Mouse (Mus musculus) liver, embryonic 13.5 days (tissue): ENCODE measurements around the gene Lrp1. TPM values are rescaled to one million over a fixed set of nuclear protein-coding genes. Genes with fewer than 3 reads are reported as not detected.

Experiments
- ATAC-seq: fragments of 200-750 bp; cut with Nextera tagmentation; 2 replicates; pipeline ENCODE4 v1.8.0; 2017; ENCODE audit warnings: low read depth, mild to moderate bottlenecking, moderate number of reproducible peaks, moderate library complexity
- DNase-seq: peaks from one replicate; pipeline ENCODE4 v3.0.0; 2022
- H3K27ac ChIP-seq: fragments of 300-500 bp; sonication (generic); 2 replicates; pipeline ENCODE4 v1.5.1; 2015; ENCODE audit warnings: moderate library complexity, mild to moderate bottlenecking, inconsistent platforms
- H3K27me3 ChIP-seq: fragments of 300-500 bp; sonication (generic); 2 replicates; pipeline ENCODE4 v1.6.1; 2015; ENCODE audit warnings: mild to moderate bottlenecking, inconsistent platforms
- H3K36me3 ChIP-seq: fragments of 300-500 bp; sonication (generic); 2 replicates; pipeline ENCODE4 v1.6.1; 2015; ENCODE audit warnings: mild to moderate bottlenecking, inconsistent platforms
- H3K4me1 ChIP-seq: fragments of 300-500 bp; sonication (generic); replicated peaks from 2 replicates; pipeline ENCODE4 v1.6.1; 2015; ENCODE audit warnings: inconsistent platforms
- H3K4me2 ChIP-seq: fragments of 300-500 bp; sonication (generic); 2 replicates; pipeline ENCODE4 v1.6.1; 2015; ENCODE audit warnings: inconsistent platforms, mild to moderate bottlenecking, moderate library complexity
- H3K4me3 ChIP-seq: fragments of 300-500 bp; sonication (generic); replicated peaks from 2 replicates; pipeline ENCODE4 v1.5.1; 2015; ENCODE audit warnings: mild to moderate bottlenecking, inconsistent platforms
- H3K9ac ChIP-seq: fragments of 300-500 bp; sonication (generic); 2 replicates; pipeline ENCODE4 v1.6.1; 2015; ENCODE audit warnings: mild to moderate bottlenecking, inconsistent platforms
- H3K9me3 ChIP-seq: fragments of 300-500 bp; sonication (generic); replicated peaks from 2 replicates; pipeline ENCODE4 v1.6.1; 2016; ENCODE audit warnings: inconsistent platforms
- WGBS: fragments of 180-500 bp; shearing (Covaris S2); methylation state at CpG from one replicate; pipeline ENCODE4 v1.1.7; 2015; ENCODE audit not compliant: insufficient replicate concordance; 5-methylcytosine and 5-hydroxymethylcytosine counted together
- polyA plus RNA-seq: library from polyadenylated mRNA; unstranded; fragments of >200 nt; fragmentation: Nextera tagmentation; extraction: Ambion mirVana; gene quantifications from 2 replicates; pipeline ENCODE4 v1.2.1, GENCODE M21; 2015

Gene Lrp1
- polyA plus RNA-seq, 1 experiment from 2014 or later = 15.1 TPM

GRCm38 (mm10) chr10:127599252-127599651 is 21.7 kb downstream of the Lrp1 start:
- Histone ChIP-seq H3K9ac (no peak overlapping the region), H3K4me2 (no peak overlapping the region), H3K36me3 (peaks cover 17% of the 10 kb centered on the region; the same call in 1 of the 2 replicates), H3K4me1 (peaks cover 77% of the 10 kb centered on the region), H3K27ac (no peak overlapping the region), H3K9me3 (no peaks in the 10 kb centered on the region), H3K4me3 (no peak overlapping the region), H3K27me3 (0 out of 2 replicates have a peak, but pooled peaks cover 6% of the 10 kb centered on the region)
- DNase-seq (no peak), ATAC-seq (no peak)
- 66% methylated on average over 11 of the region's 11 CpGs for WGBS

DNA sequence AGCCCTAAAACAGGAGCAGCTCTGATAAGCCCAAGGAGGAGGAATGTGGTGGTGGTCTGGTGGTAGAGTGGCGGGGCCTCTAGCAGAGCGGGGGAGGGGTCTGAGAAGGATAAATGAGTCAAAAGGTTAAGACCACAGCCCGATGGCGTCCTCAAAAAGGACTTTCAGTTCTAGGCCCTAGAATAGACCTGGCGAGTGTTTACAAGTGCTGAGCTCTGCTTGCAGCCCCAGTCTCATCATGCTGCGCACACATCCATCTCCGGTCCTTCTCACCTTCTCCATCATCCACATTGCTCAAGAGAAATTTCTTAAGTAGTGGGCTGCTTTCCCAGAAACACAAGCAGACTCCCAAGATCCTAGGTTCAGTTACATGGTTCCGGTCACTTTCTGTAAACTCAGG is 22.3 kb downstream of the Lrp1 start:
- DNase-seq (no peak), ATAC-seq (no peak)
- H3K4me1 ChIP-seq = peaks cover 71% of the 10 kb centered on the region
- H3K36me3 ChIP-seq = peaks cover 18% of the 10 kb centered on the region
- no peaks in the 10 kb centered on the region for H3K27me3 ChIP-seq
- no peak overlapping the region for H3K27ac ChIP-seq
- H3K9ac ChIP-seq = no peak overlapping the region
- WGBS = 63% methylated on average over 8 of the region's 8 CpGs
- H3K4me3 ChIP-seq = no peak overlapping the region
- H3K4me2 ChIP-seq = no peak overlapping the region
- H3K9me3 ChIP-seq = no peaks in the 10 kb centered on the region

DNA sequence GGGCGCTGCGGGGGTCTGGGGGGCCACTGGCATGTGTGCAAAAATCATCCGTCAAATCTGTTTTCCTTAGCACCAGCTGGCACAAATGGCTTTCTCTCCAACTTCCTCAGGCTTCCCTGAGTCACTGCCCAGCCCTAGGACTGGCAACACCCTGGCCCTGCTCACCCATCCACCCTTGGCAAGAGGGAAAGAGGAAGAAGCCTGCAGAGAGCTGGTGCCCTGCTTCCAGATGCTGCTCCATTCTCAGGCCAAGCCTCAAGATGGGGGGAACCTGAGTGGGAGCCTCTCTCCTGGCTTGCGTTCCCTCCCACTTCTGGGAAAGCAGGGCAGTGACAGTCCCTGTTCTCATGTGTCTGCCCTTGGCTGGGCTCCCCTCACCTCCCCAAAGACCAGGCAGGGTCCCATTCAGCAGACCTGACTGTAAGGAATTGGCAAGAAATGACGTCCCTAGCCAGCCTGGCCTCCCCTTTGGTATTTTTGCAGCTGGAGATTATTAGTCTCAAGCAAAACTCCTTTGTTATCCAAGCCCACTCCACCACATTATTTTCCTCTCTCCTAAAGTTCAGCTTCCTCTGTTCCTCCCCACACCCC is 23.5 kb downstream of the Lrp1 start:
- H3K9ac ChIP-seq = no peak overlapping the region
- ATAC-seq = no peak
- H3K4me1 ChIP-seq = peaks cover 66% of the 10 kb centered on the region

GRCm38 (mm10) chr10:127596321-127596941 is 24.5 kb downstream of the Lrp1 start:
- H3K27me3 ChIP-seq = no peaks in the 10 kb centered on the region
- no peaks in the 10 kb centered on the region for H3K9me3 ChIP-seq
- peaks cover 66% of the 10 kb centered on the region for H3K4me1 ChIP-seq
- H3K36me3 ChIP-seq = peaks cover 16% of the 10 kb centered on the region
- 26% methylated on average over 7 of the region's 7 CpGs for WGBS
- H3K27ac ChIP-seq = peak overlapping the region; percentile 42; the same call in 1 of the 2 replicates
- no peak overlapping the region for H3K4me3 ChIP-seq
- no peak overlapping the region for H3K4me2 ChIP-seq
- DNase-seq = no peak
- no peak overlapping the region for H3K9ac ChIP-seq
- ATAC-seq = no peak; the same call in 1 of the 2 replicates

More for the DNA sequence above, 23.5 kb downstream of the Lrp1 start:
- Histone ChIP-seq H3K27ac (peak overlapping the region; percentile 17; the same call in 1 of the 2 replicates), H3K36me3 (peaks cover 19% of the 10 kb centered on the region), H3K9me3 (no peaks in the 10 kb centered on the region), H3K27me3 (no peaks in the 10 kb centered on the region), H3K4me3 (no peak overlapping the region), H3K4me2 (no peak overlapping the region)
- DNase-seq = no peak
- WGBS = 63% methylated on average over 5 of the region's 5 CpGs

DNA sequence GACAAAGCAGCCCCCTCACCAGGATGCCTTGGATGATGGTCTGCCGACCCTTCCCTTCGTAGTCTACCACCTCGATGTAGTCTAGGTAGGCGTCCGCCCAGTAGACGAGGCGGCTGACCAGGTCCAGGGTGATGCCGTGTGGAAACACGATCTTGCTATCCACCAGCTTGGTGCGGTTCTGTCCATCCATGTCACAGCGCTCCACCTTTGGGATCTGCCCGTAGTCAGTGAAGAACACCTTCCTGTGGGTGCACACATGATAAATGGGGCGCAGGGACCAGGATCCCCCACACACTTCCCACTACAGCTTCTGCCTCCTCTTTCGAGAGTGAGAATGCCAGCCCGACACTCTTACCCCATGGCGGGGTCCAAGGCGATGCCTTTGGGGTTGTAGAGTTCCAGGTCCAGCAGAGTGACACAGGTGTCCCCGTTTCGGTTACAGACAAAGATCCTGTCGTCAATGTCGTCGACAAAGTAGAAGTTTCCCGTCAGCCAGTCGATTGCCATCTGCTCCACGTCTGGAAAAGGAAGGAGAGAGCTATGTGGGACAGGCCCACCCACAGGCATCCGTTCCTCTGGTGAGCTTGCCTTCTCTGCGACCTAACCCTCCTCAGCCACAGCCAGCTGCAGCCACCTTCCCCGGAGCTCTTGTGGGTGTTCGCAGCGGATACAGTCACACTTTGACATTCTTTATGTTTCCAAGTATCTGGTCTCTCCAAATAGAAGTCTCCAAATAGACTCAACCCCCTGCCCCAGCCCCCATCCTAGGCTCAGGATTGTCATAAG is 25.8 kb downstream of the Lrp1 start:
- H3K4me1 ChIP-seq = peaks cover 57% of the 10 kb centered on the region
- H3K9me3 ChIP-seq = no peaks in the 10 kb centered on the region
- no peak overlapping the region for H3K4me3 ChIP-seq
- DNase-seq (no peak), ATAC-seq (no peak)
- 68% methylated on average over 30 of the region's 30 CpGs for WGBS
- no peak overlapping the region for H3K4me2 ChIP-seq
- H3K27me3 ChIP-seq = no peaks in the 10 kb centered on the region
- peaks cover 17% of the 10 kb centered on the region for H3K36me3 ChIP-seq
- peak overlapping the region; percentile 21 for H3K27ac ChIP-seq
- no peak overlapping the region for H3K9ac ChIP-seq

DNA sequence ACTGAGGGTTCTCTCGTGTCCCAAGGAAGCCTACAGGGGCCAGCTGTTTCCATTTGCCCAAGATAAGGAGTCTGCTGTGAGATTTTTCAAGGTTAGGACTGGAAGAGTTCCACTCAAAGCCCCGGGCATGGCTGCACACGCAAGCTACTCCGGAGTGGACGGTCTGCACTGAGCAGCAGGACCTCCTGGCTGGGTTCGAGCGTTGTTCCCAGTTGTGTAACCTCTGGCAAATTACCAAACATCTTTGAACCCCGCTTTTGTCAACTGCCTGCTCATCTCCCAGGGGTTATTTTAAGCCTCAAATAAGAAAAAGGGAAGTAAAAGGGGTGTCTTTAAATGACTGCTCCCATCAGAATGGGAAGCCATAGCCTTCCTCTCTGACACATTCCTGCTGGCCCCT is 26.5 kb downstream of the Lrp1 start:
- peak overlapping the region; percentile 21 for H3K27ac ChIP-seq
- H3K4me1 ChIP-seq = peaks cover 50% of the 10 kb centered on the region
- no peaks in the 10 kb centered on the region for H3K9me3 ChIP-seq
- peaks cover 24% of the 10 kb centered on the region for H3K36me3 ChIP-seq
- no peak overlapping the region for H3K9ac ChIP-seq
- H3K4me2 ChIP-seq = no peak overlapping the region
- ATAC-seq (no peak), DNase-seq (no peak)
- WGBS = 23% methylated on average over 8 of the region's 8 CpGs
- H3K27me3 ChIP-seq = no peaks in the 10 kb centered on the region
- H3K4me3 ChIP-seq = no peak overlapping the region

GRCm38 (mm10) chr10:127592850-127593249 is 28.1 kb downstream of the Lrp1 start:
- H3K4me3 ChIP-seq = no peak overlapping the region
- H3K27me3 ChIP-seq = no peaks in the 10 kb centered on the region
- peaks cover 39% of the 10 kb centered on the region for H3K4me1 ChIP-seq
- ATAC-seq (no peak), DNase-seq (no peak)
- H3K36me3 ChIP-seq = peaks cover 35% of the 10 kb centered on the region
- H3K4me2 ChIP-seq = no peak overlapping the region
- no peaks in the 10 kb centered on the region for H3K9me3 ChIP-seq
- WGBS = 59% methylated on average over 13 of the region's 13 CpGs
- no peak overlapping the region for H3K27ac ChIP-seq
- H3K9ac ChIP-seq = no peak overlapping the region; the same call in 1 of the 2 replicates

DNA sequence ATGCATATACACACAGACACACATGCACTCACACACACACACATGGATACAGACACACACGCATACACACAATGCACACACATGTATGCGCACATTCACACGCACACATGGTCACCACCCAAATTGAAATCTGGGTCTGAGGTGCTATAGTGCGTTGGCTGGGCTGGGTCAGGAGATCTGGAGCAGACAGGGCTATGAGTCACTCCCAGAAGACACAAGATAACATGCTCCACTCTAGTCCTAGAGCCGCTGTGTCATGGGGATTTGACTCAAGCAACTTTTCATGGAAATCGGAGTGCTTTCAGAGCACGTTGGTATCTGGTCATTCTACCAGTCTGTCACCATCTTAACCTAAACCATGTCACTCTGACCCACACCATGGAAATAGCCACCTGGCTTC is 28.5 kb downstream of the Lrp1 start:
- H3K9ac ChIP-seq = no peak overlapping the region
- no peak overlapping the region for H3K4me2 ChIP-seq
- no peaks in the 10 kb centered on the region for H3K27me3 ChIP-seq
- no peaks in the 10 kb centered on the region for H3K9me3 ChIP-seq
- no peak overlapping the region for H3K4me3 ChIP-seq
- H3K36me3 ChIP-seq = peaks cover 36% of the 10 kb centered on the region
- 71% methylated on average over 7 of the region's 7 CpGs for WGBS
- no peak for ATAC-seq
- peaks cover 35% of the 10 kb centered on the region for H3K4me1 ChIP-seq
- no peak overlapping the region for H3K27ac ChIP-seq
- DNase-seq = no peak

- Histone ChIP-seq H3K4me3 (no peak overlapping the region), H3K9me3 (no peaks in the 10 kb centered on the region), H3K4me1 (peaks cover 26% of the 10 kb centered on the region), H3K27ac (no peak overlapping the region), H3K36me3 (peaks cover 36% of the 10 kb centered on the region), H3K4me2 (no peak overlapping the region), H3K9ac (no peak overlapping the region), H3K27me3 (no peaks in the 10 kb centered on the region)
- DNase-seq (no peak), ATAC-seq (no peak)
- 72% methylated on average over 7 of the region's 7 CpGs for WGBS
Measured at GRCm38 (mm10) chr10:127591514-127591913, 29.4 kb downstream of the Lrp1 start.

DNA sequence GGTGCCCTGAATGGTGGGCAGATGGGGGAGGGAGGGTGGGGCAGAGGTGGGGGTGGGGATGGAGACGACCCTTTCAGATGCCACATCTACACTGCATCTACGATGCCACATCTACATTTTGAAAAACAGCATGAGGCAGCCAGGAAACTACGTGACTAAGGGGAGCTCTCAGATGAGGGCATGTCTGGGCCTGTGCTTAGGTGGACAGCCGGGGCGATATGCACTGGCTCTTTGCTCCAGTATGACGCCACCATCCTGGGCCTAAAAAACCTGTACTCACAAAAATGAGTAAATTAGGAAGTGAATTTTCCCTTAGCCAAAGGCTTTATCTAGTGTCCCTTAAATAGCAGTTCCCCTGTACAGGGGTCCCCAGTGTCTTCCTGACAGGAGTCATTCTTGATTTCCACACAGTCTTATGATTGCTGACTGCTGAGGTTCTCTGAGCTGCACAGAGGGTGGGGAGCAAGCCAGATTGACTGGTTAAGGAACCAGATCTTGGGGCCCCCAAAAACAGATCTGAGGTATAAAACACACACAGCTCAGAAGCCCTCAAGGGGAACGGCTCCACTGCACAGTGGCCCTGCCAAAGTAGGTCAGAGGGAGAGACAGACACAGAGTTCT is 30.0 kb downstream of the Lrp1 start:
- Histone ChIP-seq H3K27ac (no peak overlapping the region), H3K4me3 (no peak overlapping the region), H3K4me1 (peaks cover 20% of the 10 kb centered on the region), H3K27me3 (no peaks in the 10 kb centered on the region), H3K9ac (no peak overlapping the region), H3K4me2 (no peak overlapping the region), H3K36me3 (peaks cover 36% of the 10 kb centered on the region), H3K9me3 (no peaks in the 10 kb centered on the region)
- 58% methylated on average over 7 of the region's 7 CpGs for WGBS
- ATAC-seq (no peak), DNase-seq (no peak)

DNA sequence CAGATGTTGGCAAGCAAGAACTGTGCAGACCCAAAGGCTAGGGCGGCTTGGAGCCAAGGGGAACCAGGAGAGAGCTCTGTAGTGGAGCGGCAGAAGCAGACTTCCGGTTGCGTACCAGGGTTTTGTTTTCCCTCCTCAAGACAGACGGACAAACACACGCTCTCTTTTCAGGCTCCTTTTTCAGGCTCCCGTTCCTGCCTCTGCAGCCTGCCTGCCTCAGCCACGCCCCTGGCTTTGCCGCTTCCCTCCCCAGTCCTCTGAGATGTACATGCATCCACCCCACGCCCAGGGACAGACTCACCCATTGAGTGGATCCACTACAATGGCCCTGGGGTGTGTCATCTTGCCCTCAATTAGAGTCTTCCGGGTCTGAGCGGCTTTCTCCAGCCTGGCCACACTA is 30.7 kb downstream of the Lrp1 start:
- Histone ChIP-seq H3K4me1 (peaks cover 13% of the 10 kb centered on the region), H3K9me3 (no peaks in the 10 kb centered on the region), H3K9ac (no peak overlapping the region), H3K4me2 (no peak overlapping the region), H3K27me3 (no peaks in the 10 kb centered on the region), H3K4me3 (no peak overlapping the region), H3K27ac (no peak overlapping the region), H3K36me3 (peaks cover 41% of the 10 kb centered on the region)
- WGBS = 58% methylated on average over 12 of the region's 12 CpGs
- no peak for DNase-seq
- no peak for ATAC-seq
